Mouse (Mus musculus): ENCODE measurements around the gene Nelfa. TPM values are rescaled to one million over a fixed set of nuclear protein-coding genes. Genes with fewer than 3 reads are reported as not detected.

Gene Nelfa
- polyA plus RNA-seq, 1 experiment: 24.2 TPM

DNA sequence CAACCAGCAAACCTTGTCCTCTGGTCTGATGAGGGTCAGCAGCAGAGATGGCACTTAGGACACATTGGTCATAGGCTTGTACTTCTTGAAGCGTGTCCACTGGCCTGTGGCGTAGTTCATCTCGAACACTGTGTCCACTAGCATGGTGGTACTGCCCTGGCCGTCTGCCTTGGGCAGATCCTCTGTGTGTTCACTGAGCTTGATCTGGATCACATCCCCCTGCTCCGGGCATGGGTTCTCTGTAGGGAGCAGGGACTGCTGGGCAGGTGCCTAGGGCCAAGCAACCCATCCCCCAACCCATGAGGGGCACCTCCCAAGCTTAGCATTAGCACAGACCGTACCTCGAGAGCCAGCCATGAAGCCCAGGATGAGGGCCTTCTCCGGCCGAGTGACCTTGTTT is 37.5 kb downstream of the Nelfa start:
- H3K79me3 ChIP-seq (ENCODE audit: low read depth): no peaks in the 10 kb centered on the region
- H3K36me3 ChIP-seq (ENCODE audit: control insufficient read depth, insufficient read depth): peaks cover 91% of the 10 kb centered on the region
- H3K27me3 ChIP-seq (ENCODE audit: control insufficient read depth, insufficient read depth, insufficient read length): no peaks in the 10 kb centered on the region
- no peak overlapping the region for H3ac ChIP-seq (ENCODE audit: control insufficient read depth, insufficient read length, low read depth)
- H3K79me2 ChIP-seq (ENCODE audit: control insufficient read depth, insufficient read depth): no peaks in the 10 kb centered on the region
- no peak for TF ChIP-seq CTCF (IDR thresholded peaks at IDR 0.05; ENCODE audit: control insufficient read depth, insufficient read depth, insufficient read length)
- TF ChIP-seq USF1 (IDR thresholded peaks at IDR 0.05; ENCODE audit: low read depth): no peak
- TF ChIP-seq MAX (IDR thresholded peaks at IDR 0.05): no peak
- no peak for TF ChIP-seq FOSL1 (IDR thresholded peaks at IDR 0.05; ENCODE audit: insufficient read depth, low read length, poor library complexity, severe bottlenecking)
- TF ChIP-seq MYOD1 (IDR thresholded peaks at IDR 0.05; ENCODE audit: control insufficient read depth, insufficient read length, low read depth): no peak
- TF ChIP-seq CEBPB (IDR thresholded peaks at IDR 0.05; ENCODE audit: low read depth): no peak
- no peak for TF ChIP-seq MYOG (IDR thresholded peaks at IDR 0.05; ENCODE audit: control insufficient read depth, extremely low read depth, insufficient read length)
- H3K4me3 ChIP-seq (ENCODE audit: insufficient read depth, poor library complexity, severe bottlenecking): no peak overlapping the region

DNA sequence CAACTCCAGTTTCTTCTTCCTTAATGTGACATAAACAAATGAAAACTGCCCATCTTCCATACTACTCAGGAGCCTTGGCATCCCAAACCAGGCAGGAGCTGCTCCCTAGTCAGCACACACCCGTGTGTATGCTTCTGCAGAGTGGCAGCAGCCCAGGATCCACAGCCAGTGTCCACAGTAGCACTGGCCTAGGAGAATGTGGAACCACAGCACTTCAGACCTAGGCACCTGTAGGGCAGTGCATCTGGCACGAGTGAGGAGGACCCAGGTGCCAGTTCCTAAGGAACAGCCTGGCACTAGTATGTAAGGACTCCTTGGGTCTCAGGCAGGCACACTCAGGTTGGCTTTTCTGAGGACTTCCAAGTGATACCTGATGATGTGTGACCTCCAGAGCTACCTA is 39.1 kb downstream of the Nelfa start:
- Histone ChIP-seq H3ac (ENCODE audit: control insufficient read depth, insufficient read length, low read depth) (no peak overlapping the region), H3K4me3 (ENCODE audit: insufficient read depth, poor library complexity, severe bottlenecking) (no peak overlapping the region), H3K79me2 (ENCODE audit: control insufficient read depth, insufficient read depth) (no peaks in the 10 kb centered on the region), H3K36me3 (ENCODE audit: control insufficient read depth, insufficient read depth) (peaks cover 94% of the 10 kb centered on the region), H3K79me3 (ENCODE audit: low read depth) (no peaks in the 10 kb centered on the region), H3K27me3 (ENCODE audit: control insufficient read depth, insufficient read depth, insufficient read length) (no peaks in the 10 kb centered on the region)
- TF ChIP-seq MAX (IDR thresholded peaks at IDR 0.05): no peak
- no peak for TF ChIP-seq MYOD1 (IDR thresholded peaks at IDR 0.05; ENCODE audit: control insufficient read depth, insufficient read length, low read depth)
- no peak for TF ChIP-seq CTCF (IDR thresholded peaks at IDR 0.05; ENCODE audit: control insufficient read depth, insufficient read depth, insufficient read length)
- no peak for TF ChIP-seq FOSL1 (IDR thresholded peaks at IDR 0.05; ENCODE audit: insufficient read depth, low read length, poor library complexity, severe bottlenecking)
- TF ChIP-seq CEBPB (IDR thresholded peaks at IDR 0.05; ENCODE audit: low read depth): no peak
- TF ChIP-seq USF1 (IDR thresholded peaks at IDR 0.05; ENCODE audit: low read depth): no peak
- no peak for TF ChIP-seq MYOG (IDR thresholded peaks at IDR 0.05; ENCODE audit: control insufficient read depth, extremely low read depth, insufficient read length)

DNA sequence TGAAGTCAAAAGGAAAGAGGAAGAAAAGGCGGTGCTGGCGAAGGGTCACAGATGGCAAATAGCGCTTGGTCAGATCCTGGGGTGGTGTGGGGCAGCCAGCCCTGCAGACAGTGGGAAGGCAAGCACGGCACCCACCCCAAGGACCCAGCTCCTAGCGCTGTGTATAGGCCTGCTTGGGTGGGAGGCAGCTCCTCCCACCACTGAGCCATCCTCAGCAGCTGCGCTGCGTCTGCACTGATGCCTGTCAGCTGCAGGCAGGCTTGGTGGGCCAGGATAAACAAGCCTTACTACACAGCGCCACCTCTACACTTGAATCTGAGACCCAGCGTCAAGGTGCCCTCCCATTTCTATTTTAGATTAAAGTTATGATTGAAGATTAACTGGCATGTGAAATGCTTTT is 41.1 kb downstream of the Nelfa start:
- Histone ChIP-seq H3K4me3 (ENCODE audit: insufficient read depth, poor library complexity, severe bottlenecking) (no peak overlapping the region), H3K79me3 (ENCODE audit: low read depth) (no peaks in the 10 kb centered on the region), H3K36me3 (ENCODE audit: control insufficient read depth, insufficient read depth) (peaks cover 89% of the 10 kb centered on the region), H3ac (ENCODE audit: control insufficient read depth, insufficient read length, low read depth) (no peak overlapping the region), H3K79me2 (ENCODE audit: control insufficient read depth, insufficient read depth) (no peaks in the 10 kb centered on the region), H3K27me3 (ENCODE audit: control insufficient read depth, insufficient read depth, insufficient read length) (no peaks in the 10 kb centered on the region)
- TF ChIP-seq USF1 (IDR thresholded peaks at IDR 0.05; ENCODE audit: low read depth): no peak
- TF ChIP-seq CTCF (IDR thresholded peaks at IDR 0.05; ENCODE audit: control insufficient read depth, insufficient read depth, insufficient read length): no peak
- no peak for TF ChIP-seq FOSL1 (IDR thresholded peaks at IDR 0.05; ENCODE audit: insufficient read depth, low read length, poor library complexity, severe bottlenecking)
- no peak for TF ChIP-seq MAX (IDR thresholded peaks at IDR 0.05)
- no peak for TF ChIP-seq CEBPB (IDR thresholded peaks at IDR 0.05; ENCODE audit: low read depth)
- no peak for TF ChIP-seq MYOD1 (IDR thresholded peaks at IDR 0.05; ENCODE audit: control insufficient read depth, insufficient read length, low read depth)

- TF ChIP-seq MYOG (IDR thresholded peaks at IDR 0.05; ENCODE audit: control insufficient read depth, extremely low read depth, insufficient read length) (no peak), FOSL1 (IDR thresholded peaks at IDR 0.05; ENCODE audit: insufficient read depth, low read length, poor library complexity, severe bottlenecking) (no peak), CTCF (IDR thresholded peaks at IDR 0.05; ENCODE audit: control insufficient read depth, insufficient read depth, insufficient read length) (no peak), MAX (IDR thresholded peaks at IDR 0.05) (no peak), MYOD1 (IDR thresholded peaks at IDR 0.05; ENCODE audit: control insufficient read depth, insufficient read length, low read depth) (no peak), USF1 (IDR thresholded peaks at IDR 0.05; ENCODE audit: low read depth) (no peak)
- no peaks in the 10 kb centered on the region for H3K27me3 ChIP-seq (ENCODE audit: control insufficient read depth, insufficient read depth, insufficient read length)
- H3K79me3 ChIP-seq (ENCODE audit: low read depth): no peaks in the 10 kb centered on the region
- no peaks in the 10 kb centered on the region for H3K79me2 ChIP-seq (ENCODE audit: control insufficient read depth, insufficient read depth)
- H3K4me3 ChIP-seq (ENCODE audit: insufficient read depth, poor library complexity, severe bottlenecking): no peak overlapping the region
- peaks cover 93% of the 10 kb centered on the region for H3K36me3 ChIP-seq (ENCODE audit: control insufficient read depth, insufficient read depth)
- no peak overlapping the region for H3ac ChIP-seq (ENCODE audit: control insufficient read depth, insufficient read length, low read depth)
These were observed 42.8 kb downstream of the Nelfa start for GRCm38 (mm10) chr5:33893406-33893805.

DNA sequence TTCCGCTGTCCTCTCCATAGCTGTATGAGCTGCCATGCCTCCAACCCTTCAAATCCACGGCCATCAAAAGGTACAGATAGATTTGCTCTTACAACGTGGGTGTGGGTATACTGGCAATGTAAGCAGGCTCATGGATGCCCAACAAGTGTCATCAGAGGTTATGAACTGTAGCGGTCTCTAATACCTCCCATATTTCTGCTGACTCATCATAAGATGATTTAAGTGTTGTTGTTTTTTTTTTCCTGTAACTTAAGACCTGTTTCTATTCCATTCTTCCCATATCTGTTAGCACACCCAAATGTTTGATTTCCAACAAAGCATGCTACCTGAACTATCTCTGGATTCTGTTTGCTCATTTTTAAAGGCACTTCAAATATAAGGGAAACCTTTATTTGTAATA is 55.1 kb downstream of the Nelfa start:
- no peak overlapping the region for H3ac ChIP-seq (ENCODE audit: control insufficient read depth, insufficient read length, low read depth)
- no peaks in the 10 kb centered on the region for H3K79me2 ChIP-seq (ENCODE audit: control insufficient read depth, insufficient read depth)
- H3K36me3 ChIP-seq (ENCODE audit: control insufficient read depth, insufficient read depth): peaks cover 84% of the 10 kb centered on the region
- no peak overlapping the region for H3K4me3 ChIP-seq (ENCODE audit: insufficient read depth, poor library complexity, severe bottlenecking)
- no peaks in the 10 kb centered on the region for H3K27me3 ChIP-seq (ENCODE audit: control insufficient read depth, insufficient read depth, insufficient read length)
- no peak for TF ChIP-seq FOSL1 (IDR thresholded peaks at IDR 0.05; ENCODE audit: insufficient read depth, low read length, poor library complexity, severe bottlenecking)
- no peaks in the 10 kb centered on the region for H3K79me3 ChIP-seq (ENCODE audit: low read depth)

DNA sequence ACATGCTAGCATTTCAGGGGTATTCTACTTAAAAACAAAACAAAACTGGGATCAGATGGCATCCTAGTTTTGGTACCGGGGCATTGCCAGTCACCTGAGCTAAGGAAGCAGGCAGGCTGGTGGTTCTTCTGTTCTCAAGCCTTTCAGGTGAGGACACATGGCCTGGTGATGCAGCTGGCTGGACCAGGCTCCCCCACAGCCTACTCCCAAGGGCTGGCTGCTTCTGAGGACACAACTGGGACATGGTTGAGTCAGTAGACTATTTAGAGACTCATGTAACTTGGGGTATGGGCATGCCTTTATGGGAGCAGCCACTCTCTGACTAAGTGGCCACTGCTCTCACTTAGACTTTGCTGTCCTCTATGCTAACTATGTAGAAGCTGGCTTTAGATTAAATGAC is 60.7 kb downstream of the Nelfa start:
- H3K36me3 ChIP-seq (ENCODE audit: control insufficient read depth, insufficient read depth): peaks cover 83% of the 10 kb centered on the region
- no peaks in the 10 kb centered on the region for H3K79me2 ChIP-seq (ENCODE audit: control insufficient read depth, insufficient read depth)
- no peak for TF ChIP-seq CTCF (IDR thresholded peaks at IDR 0.05; ENCODE audit: control insufficient read depth, insufficient read depth, insufficient read length)
- TF ChIP-seq CEBPB (IDR thresholded peaks at IDR 0.05; ENCODE audit: low read depth): no peak
- no peak for TF ChIP-seq MYOD1 (IDR thresholded peaks at IDR 0.05; ENCODE audit: control insufficient read depth, insufficient read length, low read depth)
- no peak for TF ChIP-seq MAX (IDR thresholded peaks at IDR 0.05)
- no peak for TF ChIP-seq MYOG (IDR thresholded peaks at IDR 0.05; ENCODE audit: control insufficient read depth, extremely low read depth, insufficient read length)
- no peak for TF ChIP-seq USF1 (IDR thresholded peaks at IDR 0.05; ENCODE audit: low read depth)
- no peak for TF ChIP-seq FOSL1 (IDR thresholded peaks at IDR 0.05; ENCODE audit: insufficient read depth, low read length, poor library complexity, severe bottlenecking)

More for the DNA sequence above, 60.7 kb downstream of the Nelfa start:
- no peaks in the 10 kb centered on the region for H3K27me3 ChIP-seq (ENCODE audit: control insufficient read depth, insufficient read depth, insufficient read length)
- H3K79me3 ChIP-seq (ENCODE audit: low read depth): no peaks in the 10 kb centered on the region
- no peak overlapping the region for H3K4me3 ChIP-seq (ENCODE audit: insufficient read depth, poor library complexity, severe bottlenecking)
- H3ac ChIP-seq (ENCODE audit: control insufficient read depth, insufficient read length, low read depth): no peak overlapping the region

All from C2C12 (cell line).